Comparison of ENCODE assay signal across 27 mouse cellular contexts in the genomic region with DNA sequence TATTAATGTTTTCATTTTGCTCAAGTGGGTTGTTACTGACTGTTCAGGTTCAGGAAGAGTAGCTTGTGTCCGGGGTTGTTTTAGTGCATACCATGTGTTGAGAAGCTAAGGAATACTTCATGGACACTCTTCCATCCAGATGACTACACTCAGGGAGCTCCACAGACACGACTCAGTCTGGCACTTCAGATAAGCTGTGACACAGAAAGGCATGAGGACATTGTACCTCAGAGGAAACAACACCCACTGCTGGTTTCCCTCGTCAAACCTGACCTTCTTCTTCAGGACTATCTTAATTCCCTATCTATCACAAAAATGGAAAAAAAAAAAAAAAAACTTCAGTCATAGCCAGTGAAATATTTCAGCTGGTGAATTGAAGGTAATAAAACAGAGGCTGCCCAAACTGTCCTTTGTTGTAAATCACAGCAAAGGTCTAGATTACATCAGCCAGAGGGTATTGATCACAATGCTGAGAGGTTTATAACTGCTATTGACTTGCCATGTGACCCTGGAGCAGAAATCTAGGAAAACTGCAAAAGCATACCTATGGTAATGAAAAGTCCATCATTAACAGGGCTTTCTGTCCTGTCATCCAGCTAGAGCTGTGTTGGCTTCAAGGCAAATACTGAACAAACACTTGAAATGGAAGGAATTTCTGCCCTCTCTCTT. TPM values are rescaled to one million over a fixed set of nuclear protein-coding genes. Genes with fewer than 3 reads are reported as not detected.
DNase-seq lines count a peak whose midpoint lies in the region; ATAC-seq lines count a peak whose summit lies in the region.
"Had no signal": no experiment of that assay in that cellular context is flagged by ENCODE, and none has a peak within 500 bp of the region (broad histone marks: within the 10 kb centered on the region; RNA-seq: fewer than 3 reads in every experiment).

No protein-coding gene starts in this region.

- ATAC-seq in liver, embryonic 16.5 days (ENCODE audit: low read depth), result peak; percentile 53; the same call in 1 of the 2 replicates
- ATAC-seq in liver, embryonic 11.5 days (replicated peaks; ENCODE audit: low FRiP score), result no peak
- no peak for ATAC-seq in midbrain, embryonic 11.5 days (ENCODE audit: low FRiP score)
- no peak for ATAC-seq in midbrain, embryonic 13.5 days
- ATAC-seq in intestine, embryonic 14.5 days (replicated peaks; ENCODE audit: low FRiP score, low TSS enrichment, low read depth), result peak; percentile 60; the same call in 1 of the 2 replicates
- peak; percentile 90 for ATAC-seq in intestine, embryonic 16.5 days
- ATAC-seq in hindbrain, embryonic 11.5 days (ENCODE audit: low FRiP score), result no peak
- ATAC-seq: forebrain, embryonic 13.5 days; forebrain, embryonic 16.5 days; Patski had no signal

- WGBS in liver, embryonic 16.5 days (ENCODE audit: insufficient replicate concordance), result 25% methylated on average over 3 of the region's 3 CpGs
- WGBS in liver, embryonic 11.5 days, result 40% methylated on average over 3 of the region's 3 CpGs
- WGBS in midbrain, embryonic 11.5 days, result 76% methylated on average over 3 of the region's 3 CpGs
- 75% methylated on average over 3 of the region's 3 CpGs for WGBS in midbrain, embryonic 13.5 days
- 39% methylated on average over 3 of the region's 3 CpGs for WGBS in intestine, embryonic 14.5 days
- 39% methylated on average over 3 of the region's 3 CpGs for WGBS in intestine, embryonic 16.5 days
- 69% methylated on average over 3 of the region's 3 CpGs for WGBS in hindbrain, embryonic 11.5 days

- 0 out of 2 replicates have a peak, but pooled peaks cover 2% of the 10 kb centered on the region for H3K36me3 ChIP-seq in liver, embryonic 16.5 days (ENCODE audit: control insufficient read depth, insufficient read depth)
- no peaks in the 10 kb centered on the region for H3K36me3 ChIP-seq in liver, embryonic 11.5 days (ENCODE audit: control insufficient read depth, insufficient read depth, low read length)
- H3K36me3 ChIP-seq in midbrain, embryonic 11.5 days (ENCODE audit: control insufficient read depth, insufficient read depth, low read length), result no peaks in the 10 kb centered on the region
- H3K36me3 ChIP-seq in midbrain, embryonic 13.5 days, result no peaks in the 10 kb centered on the region
- no peaks in the 10 kb centered on the region for H3K36me3 ChIP-seq in intestine, embryonic 14.5 days (ENCODE audit: control insufficient read depth, insufficient read depth, low read length)
- H3K36me3 ChIP-seq in intestine, embryonic 16.5 days (ENCODE audit: control insufficient read depth, insufficient read depth, low read length), result no peaks in the 10 kb centered on the region
- H3K36me3 ChIP-seq in hindbrain, embryonic 11.5 days (ENCODE audit: control insufficient read depth, insufficient read depth, low read length), result no peaks in the 10 kb centered on the region
- H3K36me3 ChIP-seq: forebrain, embryonic 10.5 days; G1E; heart, embryonic 10.5 days; heart, embryonic 13.5 days; hindbrain, embryonic 10.5 days had no signal

- H3K9me3 ChIP-seq in liver, embryonic 16.5 days (replicated peaks; ENCODE audit: control insufficient read depth, low read length), result no peaks in the 10 kb centered on the region
- no peaks in the 10 kb centered on the region for H3K9me3 ChIP-seq in liver, embryonic 11.5 days (ENCODE audit: control insufficient read depth, low read length)
- H3K9me3 ChIP-seq in midbrain, embryonic 11.5 days (ENCODE audit: control insufficient read depth, low read length), result no peaks in the 10 kb centered on the region
- H3K9me3 ChIP-seq in midbrain, embryonic 13.5 days, result no peaks in the 10 kb centered on the region
- H3K9me3 ChIP-seq in intestine, embryonic 14.5 days (ENCODE audit: control insufficient read depth, low read length), result peaks cover 4% of the 10 kb centered on the region; the same call in 1 of the 2 replicates
- H3K9me3 ChIP-seq in intestine, embryonic 16.5 days (ENCODE audit: control insufficient read depth, low read length), result no peaks in the 10 kb centered on the region
- no peaks in the 10 kb centered on the region for H3K9me3 ChIP-seq in hindbrain, embryonic 11.5 days (ENCODE audit: control insufficient read depth, low read length)
- H3K9me3 ChIP-seq: forebrain, embryonic 10.5 days; forebrain, embryonic 13.5 days; G1E; heart, embryonic 10.5 days; heart, embryonic 13.5 days; hindbrain, embryonic 10.5 days had no signal

- no peak overlapping the region for H3K9ac ChIP-seq in liver, embryonic 16.5 days (ENCODE audit: low read depth, low read length)
- H3K9ac ChIP-seq in liver, embryonic 11.5 days (ENCODE audit: low read depth, low read length), result no peak overlapping the region
- no peak overlapping the region for H3K9ac ChIP-seq in midbrain, embryonic 11.5 days (ENCODE audit: low read length)
- no peak overlapping the region for H3K9ac ChIP-seq in midbrain, embryonic 13.5 days (replicated peaks)
- H3K9ac ChIP-seq in intestine, embryonic 14.5 days (ENCODE audit: low read length), result no peak overlapping the region
- no peak overlapping the region for H3K9ac ChIP-seq in intestine, embryonic 16.5 days (ENCODE audit: low read depth, low read length)
- no peak overlapping the region for H3K9ac ChIP-seq in hindbrain, embryonic 11.5 days (ENCODE audit: low read depth, low read length)
- H3K9ac ChIP-seq: forebrain, embryonic 13.5 days; heart, embryonic 13.5 days; hindbrain, embryonic 14.5 days had no signal

- no peak overlapping the region for H3K4me3 ChIP-seq in liver, embryonic 16.5 days (ENCODE audit: low read depth, low read length)
- H3K4me3 ChIP-seq in liver, embryonic 11.5 days (ENCODE audit: low read depth, low read length), result no peak overlapping the region
- no peak overlapping the region for H3K4me3 ChIP-seq in midbrain, embryonic 11.5 days (ENCODE audit: low read depth, low read length)
- no peak overlapping the region for H3K4me3 ChIP-seq in midbrain, embryonic 13.5 days (replicated peaks)
- H3K4me3 ChIP-seq in intestine, embryonic 14.5 days (ENCODE audit: low read depth, low read length), result no peak overlapping the region
- no peak overlapping the region for H3K4me3 ChIP-seq in intestine, embryonic 16.5 days (ENCODE audit: low read length)
- no peak overlapping the region for H3K4me3 ChIP-seq in hindbrain, embryonic 11.5 days (ENCODE audit: low read depth, low read length)
- H3K4me3 ChIP-seq: forebrain, embryonic 10.5 days; forebrain, embryonic 13.5 days; heart, adult 2 months; heart, embryonic 10.5 days; heart, embryonic 13.5 days; hindbrain, embryonic 10.5 days had no signal

- no peak overlapping the region for H3K27ac ChIP-seq in liver, embryonic 16.5 days (ENCODE audit: low read length)
- no peak overlapping the region for H3K27ac ChIP-seq in liver, embryonic 11.5 days (ENCODE audit: low read depth, low read length)
- no peak overlapping the region for H3K27ac ChIP-seq in midbrain, embryonic 11.5 days (ENCODE audit: low read depth, low read length)
- no peak overlapping the region for H3K27ac ChIP-seq in midbrain, embryonic 13.5 days
- H3K27ac ChIP-seq in intestine, embryonic 14.5 days (ENCODE audit: low read depth), result no peak overlapping the region
- no peak overlapping the region for H3K27ac ChIP-seq in intestine, embryonic 16.5 days (ENCODE audit: low read length)
- H3K27ac ChIP-seq in hindbrain, embryonic 11.5 days (ENCODE audit: low read depth, low read length), result no peak overlapping the region
- H3K27ac ChIP-seq: forebrain, embryonic 10.5 days; forebrain, embryonic 13.5 days; heart, adult 2 months; heart, embryonic 10.5 days; heart, embryonic 13.5 days; hindbrain, embryonic 10.5 days; hindbrain, embryonic 14.5 days had no signal

- H3K27me3 ChIP-seq in liver, embryonic 16.5 days (ENCODE audit: control insufficient read depth, insufficient read depth, low read depth, low read length), result no peaks in the 10 kb centered on the region
- H3K27me3 ChIP-seq in liver, embryonic 11.5 days (replicated peaks; ENCODE audit: control insufficient read depth, insufficient read depth, low read length), result no peaks in the 10 kb centered on the region
- no peaks in the 10 kb centered on the region for H3K27me3 ChIP-seq in midbrain, embryonic 11.5 days (ENCODE audit: control insufficient read depth, insufficient read depth, low read length)
- no peaks in the 10 kb centered on the region for H3K27me3 ChIP-seq in midbrain, embryonic 13.5 days
- H3K27me3 ChIP-seq in intestine, embryonic 14.5 days (replicated peaks; ENCODE audit: control insufficient read depth, insufficient read depth, low read length), result no peaks in the 10 kb centered on the region
- no peaks in the 10 kb centered on the region for H3K27me3 ChIP-seq in intestine, embryonic 16.5 days (replicated peaks; ENCODE audit: control insufficient read depth, insufficient read depth, low read length)
- no peaks in the 10 kb centered on the region for H3K27me3 ChIP-seq in hindbrain, embryonic 11.5 days (ENCODE audit: control insufficient read depth, insufficient read depth, low read length)
- H3K27me3 ChIP-seq: CH12.LX; forebrain, embryonic 13.5 days; heart, embryonic 13.5 days; Patski had no signal

- no peak for DNase-seq in liver, embryonic 11.5 days (ENCODE audit: low spot score)
- DNase-seq in midbrain, embryonic 11.5 days (ENCODE audit: low spot score, missing footprints), result peak; percentile 66
- no peak for DNase-seq in intestine, embryonic 14.5 days (ENCODE audit: low spot score)
- DNase-seq in hindbrain, embryonic 11.5 days (ENCODE audit: low spot score), result no peak
- DNase-seq: adrenal gland, postnatal 10 days; adrenal gland, postnatal 36 days; B cell, adult 2 months; cerebellum, adult 18-20 months; cerebellum, adult 9-10 months; cerebellum, postnatal 14 days; gastrocnemius, postnatal 10 days; gastrocnemius, postnatal 36 days; heart, adult 2 months; heart, postnatal 36 days had no signal

- no peaks in the 10 kb centered on the region for H3K4me1 ChIP-seq in liver, embryonic 16.5 days (ENCODE audit: control insufficient read depth, low read depth, low read length)
- no peaks in the 10 kb centered on the region for H3K4me1 ChIP-seq in liver, embryonic 11.5 days (replicated peaks; ENCODE audit: control insufficient read depth, insufficient read depth, low read length)
- no peaks in the 10 kb centered on the region for H3K4me1 ChIP-seq in midbrain, embryonic 11.5 days (ENCODE audit: control insufficient read depth, insufficient read depth, low read length)
- no peaks in the 10 kb centered on the region for H3K4me1 ChIP-seq in midbrain, embryonic 13.5 days (replicated peaks)
- no peaks in the 10 kb centered on the region for H3K4me1 ChIP-seq in intestine, embryonic 14.5 days (replicated peaks; ENCODE audit: control insufficient read depth, insufficient read depth, low read length)
- H3K4me1 ChIP-seq in intestine, embryonic 16.5 days (ENCODE audit: control insufficient read depth, insufficient read depth, low read length), result peaks cover 3% of the 10 kb centered on the region; the same call in 1 of the 2 replicates
- H3K4me1 ChIP-seq in hindbrain, embryonic 11.5 days (replicated peaks; ENCODE audit: control insufficient read depth, insufficient read depth, low read length), result no peaks in the 10 kb centered on the region
- H3K4me1 ChIP-seq: forebrain, embryonic 10.5 days; forebrain, embryonic 13.5 days; heart, embryonic 10.5 days; hindbrain, embryonic 10.5 days had no signal

- H3K4me2 ChIP-seq in liver, embryonic 16.5 days (ENCODE audit: low read depth, low read length), result no peak overlapping the region
- no peak overlapping the region for H3K4me2 ChIP-seq in liver, embryonic 11.5 days
- H3K4me2 ChIP-seq in midbrain, embryonic 11.5 days, result no peak overlapping the region
- H3K4me2 ChIP-seq in midbrain, embryonic 13.5 days (replicated peaks), result no peak overlapping the region
- H3K4me2 ChIP-seq in intestine, embryonic 14.5 days (ENCODE audit: low read length), result no peak overlapping the region
- no peak overlapping the region for H3K4me2 ChIP-seq in intestine, embryonic 16.5 days (ENCODE audit: low read depth, low read length)
- no peak overlapping the region for H3K4me2 ChIP-seq in hindbrain, embryonic 11.5 days (replicated peaks; ENCODE audit: low read depth, low read length)
- H3K4me2 ChIP-seq: forebrain, embryonic 13.5 days; heart, embryonic 13.5 days; hindbrain, embryonic 14.5 days had no signal

RNA-seq across cellular contexts. Expression of a gene that starts 57.8 kb away (rescaled TPM):
- polyA plus RNA-seq in liver, embryonic 16.5 days (2015; fragmentation: Nextera tagmentation; extraction: Ambion mirVana), result 80.9 and 88.3 TPM in 2 replicates
- polyA plus RNA-seq in liver, embryonic 11.5 days (2014; fragmentation: Nextera tagmentation; extraction: Ambion mirVana), result 164 and 186 TPM in 2 replicates
- 278 and 318 TPM in 2 replicates for polyA plus RNA-seq in midbrain, embryonic 11.5 days (2014; fragmentation: Nextera tagmentation; extraction: Ambion mirVana)
- 238 and 262 TPM in 2 replicates for polyA plus RNA-seq in midbrain, embryonic 13.5 days (2015; fragmentation: Nextera tagmentation; extraction: Ambion mirVana)
- polyA plus RNA-seq in intestine, embryonic 14.5 days (2014; fragmentation: Nextera tagmentation; extraction: Ambion mirVana), result 225 and 245 TPM in 2 replicates
- polyA plus RNA-seq in intestine, embryonic 16.5 days (2015; fragmentation: Nextera tagmentation; extraction: Ambion mirVana), result 235 and 245 TPM in 2 replicates
- 268 and 275 TPM in 2 replicates for polyA plus RNA-seq in hindbrain, embryonic 11.5 days (2014; fragmentation: Nextera tagmentation; extraction: Ambion mirVana)

Comparison
In these comparisons a context has a peak if more than half of its experiments do, and no peak if none do; other contexts are left out.
1. ATAC-seq: peak in liver, embryonic 16.5 days (single experiment), intestine, embryonic 14.5 days (single experiment) and intestine, embryonic 16.5 days (single experiment); none in liver, embryonic 11.5 days (single experiment), midbrain, embryonic 11.5 days (single experiment), midbrain, embryonic 13.5 days (single experiment) and hindbrain, embryonic 11.5 days (single experiment).